Mouse (Mus musculus) monocyte, adult 59 days (primary cell): ENCODE results near the gene Cdkn1c. TPM values are rescaled to one million over a fixed set of nuclear protein-coding genes. Genes with fewer than 3 reads are reported as not detected.

ENCODE experiments used
- total RNA-seq, 2 experiments: library from RNA; stranded (reverse); gene quantifications; one replicate each; pipeline ENCODE4 v1.2.4; 2023

Cdkn1c gene
- total RNA-seq, result 1 to 10 TPM in 1 of 2 experiments, under 1 TPM in 1; 0.68 to 2.9 TPM

GRCm38 (mm10) chr7:143460874-143461273 lies at the start of gene Cdkn1c:
Cdkn1c (minus strand) TSS chr7:143461050.

DNA sequence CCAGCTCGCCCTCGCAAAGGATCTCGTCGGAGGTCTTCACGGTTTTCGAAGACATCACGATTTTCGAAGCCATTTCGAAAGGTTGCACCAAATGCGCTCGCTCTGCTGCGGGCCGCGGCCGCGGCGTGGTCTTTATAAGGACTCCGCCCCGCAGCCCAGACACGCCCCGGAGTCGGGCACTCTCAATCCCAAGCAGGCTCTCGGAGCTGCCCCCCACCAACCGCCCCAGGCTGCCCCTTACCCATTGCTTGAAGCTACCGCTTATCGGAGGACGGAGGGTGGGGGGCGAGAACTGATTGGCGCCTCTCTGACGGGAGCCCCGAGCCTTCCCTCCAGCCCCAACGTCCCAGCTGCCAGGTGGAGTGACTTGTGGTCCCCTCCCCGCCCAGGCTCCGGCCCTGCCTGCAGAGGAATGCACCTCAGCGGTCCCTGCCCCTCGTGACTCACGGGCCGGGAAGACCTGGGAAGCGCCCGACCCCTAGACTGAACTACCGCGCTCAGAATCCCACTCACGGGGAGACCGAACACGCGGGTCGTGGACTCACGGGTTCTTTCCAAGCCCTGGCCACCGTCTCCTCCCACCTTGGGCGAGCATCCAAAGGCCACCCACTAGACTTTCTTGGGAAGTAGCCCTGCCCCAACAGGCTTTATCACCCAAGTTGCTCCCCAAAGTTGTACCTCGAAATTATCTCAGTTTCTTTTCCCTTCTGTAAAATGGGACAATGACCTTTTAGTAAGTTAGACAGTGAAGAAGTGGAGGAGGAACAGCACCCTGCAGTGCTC lies 41.8 kb upstream of the Cdkn1c start, which contains the start of gene Phlda2:
TSS of gene Phlda2 (minus strand) at position 733 of the 783 bp plus-strand sequence.

DNA sequence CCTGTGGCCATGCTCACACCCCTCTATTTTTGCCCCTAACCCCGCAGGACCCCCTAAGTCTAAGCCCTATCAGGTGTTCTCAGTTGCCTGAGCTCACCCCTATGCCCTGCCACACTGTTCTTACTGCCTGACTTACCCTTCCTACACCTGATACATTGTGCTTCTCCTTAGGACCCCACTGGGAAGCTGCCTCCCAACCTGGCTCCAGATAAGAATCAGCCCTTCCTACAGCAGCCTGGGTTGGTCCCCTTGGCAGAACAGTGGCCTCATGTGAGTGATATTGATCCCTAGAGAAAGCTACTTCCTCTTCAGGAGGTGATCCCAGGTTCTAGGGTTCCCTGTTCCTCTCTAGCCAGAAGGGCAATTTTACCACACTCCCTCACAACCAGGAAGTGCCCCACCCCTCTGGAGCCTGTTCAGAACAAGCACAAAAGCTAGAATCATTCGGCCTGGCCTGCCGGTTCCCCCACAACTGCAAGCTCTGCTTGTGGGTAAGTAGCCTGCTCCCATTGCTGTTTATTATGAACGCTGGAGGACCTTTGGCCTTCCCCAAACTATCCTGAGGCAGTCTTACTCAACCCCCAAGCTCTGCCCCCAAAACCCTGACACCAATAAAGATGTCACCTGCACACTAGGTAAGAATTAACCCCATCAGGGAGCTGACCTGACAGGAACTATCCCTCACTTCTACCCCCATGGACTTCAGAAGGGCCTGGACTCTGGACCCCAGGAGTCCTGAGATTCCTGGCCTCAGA lies 12.7 kb upstream of the Cdkn1c start, which contains the start of gene Slc22a18:
TSS of gene Slc22a18 (plus strand) at position 390 of the 755 bp plus-strand sequence.

Other genes starting within 250 kb of the Cdkn1c start
- gene Slc22a18, start 12.7 kb upstream of the Cdkn1c start, total RNA-seq, result 1 to 10 TPM; 1.0 to 2.0 TPM
- not detected for gene Phlda2, start 42.1 kb upstream of the Cdkn1c start, total RNA-seq
- gene Nap1l4, start 88.1 kb upstream of the Cdkn1c start, total RNA-seq, result 10 to 100 TPM; 94.3 to 97.5 TPM
- 10 to 100 TPM; 26.2 to 29.8 TPM for gene Cars, start 139.0 kb upstream of the Cdkn1c start, total RNA-seq
- gene Tnfrsf26, start 167.7 kb upstream of the Cdkn1c start, total RNA-seq, result 1 to 10 TPM; 2.4 TPM
- 1 to 10 TPM; 2.5 to 3.2 TPM for gene Tnfrsf22, start 188.6 kb upstream of the Cdkn1c start, total RNA-seq
- 1 to 10 TPM; 3.6 TPM for gene Tnfrsf23, start 224.8 kb upstream of the Cdkn1c start, total RNA-seq